8 mouse cellular contexts compared by ENCODE assay signal in genomic region chr2:71545401-71545881, GRCm38 (mm10). TPM values are rescaled to one million over a fixed set of nuclear protein-coding genes. Genes with fewer than 3 reads are reported as not detected.
DNase-seq lines count a peak whose midpoint lies in the region; ATAC-seq lines count a peak whose summit lies in the region.

No protein-coding gene starts in this region.

- ATAC-seq in CD4-positive, CD25-positive, alpha-beta regulatory T cell, adult 4 months = no peak
- ATAC-seq in inflammation-experienced regulatory T-cells, adult 6 months = peak; percentile 16

- DNase-seq in CD4-positive, CD25-positive, alpha-beta regulatory T cell, adult 2 months (ENCODE audit: low read depth, low spot score) = peak; percentile 35
- peak; percentile 27 for DNase-seq in thymus, postnatal 14 days
- DNase-seq in thymus, postnatal 10 days (ENCODE audit: low spot score in 2 of 2) = no peak
- DNase-seq in naive thymus-derived CD4-positive, alpha-beta T cell, adult 2 months (ENCODE audit: low read depth) = peak; percentile 38
- DNase-seq in cerebellum, adult 9-10 months = no peak
- DNase-seq in frontal cortex, postnatal 25 days (ENCODE audit: low spot score in 2 of 2) = no peak

RNA-seq across cellular contexts. Expression of gene Dlx2, which starts 1.1 kb away (rescaled TPM):
- not detected for polyA plus RNA-seq in CD4-positive, CD25-positive, alpha-beta regulatory T cell, adult 4 months (2017; shearing (Covaris generic))
- polyA plus RNA-seq in inflammation-experienced regulatory T-cells, adult 6 months (2017; shearing (Covaris generic)) = not detected

RNA-seq across cellular contexts. Expression of gene Dlx1, which starts 17.5 kb away (rescaled TPM):
- not detected for polyA plus RNA-seq in CD4-positive, CD25-positive, alpha-beta regulatory T cell, adult 4 months (2017; shearing (Covaris generic))
- not detected for polyA plus RNA-seq in inflammation-experienced regulatory T-cells, adult 6 months (2017; shearing (Covaris generic))

Comparison
In these comparisons a context has a peak if more than half of its experiments do, and no peak if none do; other contexts are left out.
1. DNase-seq: peak in CD4-positive, CD25-positive, alpha-beta regulatory T cell, adult 2 months (single experiment), thymus, postnatal 14 days (single experiment) and naive thymus-derived CD4-positive, alpha-beta T cell, adult 2 months (single experiment); none in thymus, postnatal 10 days (0 of 2), cerebellum, adult 9-10 months (single experiment) and frontal cortex, postnatal 25 days (0 of 2).